Mouse (Mus musculus): ENCODE data around the gene Gm8232. TPM values are rescaled to one million over a fixed set of nuclear protein-coding genes. Genes with fewer than 3 reads are reported as not detected.
"Not testable (repeated sequence)": the region's sequence is repeated elsewhere in the genome, so short reads cannot be mapped to it uniquely, and the experiment has no call there.

The Gm8232 gene
- total RNA-seq (2022), result not detected

DNA sequence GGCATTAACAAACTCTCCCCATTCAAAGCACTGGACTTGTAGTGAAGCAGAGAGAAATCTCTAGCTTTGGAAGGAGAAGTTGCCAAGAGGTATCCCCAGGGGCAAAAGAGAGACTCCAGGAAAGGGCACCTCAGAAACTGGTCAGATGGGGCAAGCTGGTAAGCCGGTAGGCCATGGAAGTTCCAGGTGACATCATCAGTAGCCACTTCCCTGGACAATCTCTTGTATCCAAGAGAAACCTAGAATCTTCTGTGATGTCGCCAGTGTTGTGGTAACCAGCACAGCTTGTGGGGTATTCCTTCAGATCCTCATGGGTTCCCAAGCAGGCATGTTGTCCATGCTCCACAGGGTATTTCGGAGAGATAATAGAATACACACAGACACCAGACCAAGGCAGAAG, at the start of gene Gm8232:
Gene Gm8232 (plus strand): TSS at position 301 of the 400 bp plus-strand sequence.
- not testable (repeated sequence) for DNase-seq (ENCODE audit: low spot score in 2 of 2)

DNA sequence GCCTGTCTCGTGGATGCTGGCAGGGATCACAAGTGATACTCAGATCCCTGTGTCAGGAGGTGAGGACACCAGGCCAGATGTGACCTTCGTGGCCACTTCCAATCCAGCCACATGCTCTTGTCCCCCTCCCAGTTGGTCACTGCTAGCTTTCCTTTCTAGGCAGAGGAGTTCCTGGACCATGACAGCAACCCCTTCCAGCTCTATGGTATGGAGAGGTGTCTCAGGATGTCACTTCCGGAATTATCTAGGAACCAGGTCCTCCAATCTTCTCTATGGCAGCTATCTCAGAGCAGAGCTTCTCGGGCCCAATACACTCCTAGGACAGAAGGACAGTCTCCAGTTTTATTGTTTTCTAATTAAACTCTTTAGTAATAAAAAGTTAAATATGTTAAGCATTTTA, 49.2 kb upstream of the Gm8232 start:
- DNase-seq (ENCODE audit: low spot score in 2 of 2), result not testable (repeated sequence)

DNA sequence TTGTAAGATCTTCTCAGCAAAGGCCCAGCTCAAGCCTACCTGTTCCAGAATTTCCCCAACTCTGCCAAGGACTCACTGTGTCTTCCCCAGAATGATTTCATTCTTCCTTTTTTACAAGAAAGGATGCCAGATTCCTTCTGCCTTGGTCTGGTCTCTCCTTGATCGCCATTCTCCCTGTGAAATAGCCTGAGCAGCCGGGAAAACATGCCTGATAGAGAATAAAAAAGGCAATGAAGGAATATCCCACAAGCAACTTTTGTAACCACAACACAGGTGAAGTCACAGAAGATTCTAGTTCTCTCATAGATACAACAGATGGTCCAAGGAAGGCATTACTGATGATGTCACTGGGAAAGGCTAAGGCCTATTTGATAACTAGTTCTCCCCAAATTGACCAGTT, 22.8 kb upstream of the Gm8232 start, which contains the start of gene Gm3371:
Gene Gm3371 (minus strand): TSS at position 101 of the 400 bp plus-strand sequence.
- DNase-seq (ENCODE audit: low spot score in 2 of 2), result not testable (repeated sequence)

Other genes starting within 250 kb of the Gm8232 start
- not detected for gene Gm8212, start 236.0 kb upstream of the Gm8232 start, total RNA-seq (2022)
- under 1 TPM in 3 of 4 experiments, not detected in 1; 0.39 to 0.87 (median 0.70) TPM for gene 4930503E14Rik, start 220.4 kb upstream of the Gm8232 start, total RNA-seq (2022)
- not detected for gene Gm8220, start 148.1 kb upstream of the Gm8232 start, total RNA-seq (2022)
- not detected for gene Gm5930, start 95.1 kb upstream of the Gm8232 start, total RNA-seq (2022)
- not detected for gene Gm8229, start 68.3 kb upstream of the Gm8232 start, total RNA-seq (2022)
- not detected for gene Gm3371, start 22.9 kb upstream of the Gm8232 start, total RNA-seq (2022)
- gene BC061237, start 58.8 kb downstream of the Gm8232 start, total RNA-seq (2022), result not detected
- not detected for gene Gm17093, start 84.6 kb downstream of the Gm8232 start, total RNA-seq (2022)
- gene Gm8247, start 149.5 kb downstream of the Gm8232 start, total RNA-seq (2022), result not detected
- gene Gm5624, start 194.3 kb downstream of the Gm8232 start, total RNA-seq (2022), result not detected

All from left cerebral cortex, adult 8-10 months (tissue).